Mouse (Mus musculus) CH12.LX (cell line): Measurements from ENCODE around the gene Tedc1. TPM values are rescaled to one million over a fixed set of nuclear protein-coding genes. Genes with fewer than 3 reads are reported as not detected.

Experiments used
- DNase-seq: peaks from one replicate; pipeline ENCODE4 v3.0.0-alpha.2; 2013; ENCODE audit errors: extremely low read depth
- H3K27ac ChIP-seq: 2 replicates; pipeline ENCODE4 v1.5.1; 2012; ENCODE audit warnings: low read depth, mild to moderate bottlenecking, control low read depth, moderate library complexity; ENCODE audit not compliant: insufficient read depth
- H3K27me3 ChIP-seq: replicated peaks from 2 replicates; pipeline ENCODE3; 2012; ENCODE audit warnings: inconsistent platforms
- H3K36me3 ChIP-seq, 2 experiments: replicated peaks in 1 of 2; 2 replicates each; pipeline versions ENCODE3 to v1.6.1; 2012; ENCODE audit warnings: inconsistent platforms in 1 of 2, low read length in 1 of 2, mild to moderate bottlenecking in 1 of 2, mixed read lengths in 1 of 2, moderate library complexity in 1 of 2; ENCODE audit not compliant: control insufficient read depth in 1 of 2, insufficient read depth in 1 of 2
- H3K4me1 ChIP-seq, 2 experiments: 2 replicates each; pipeline ENCODE4 v1.6.1; 2012; ENCODE audit warnings: inconsistent platforms in 1 of 2, moderate library complexity in 1 of 2; ENCODE audit not compliant: insufficient read depth in 2 of 2, control insufficient read depth in 1 of 2
- H3K4me2 ChIP-seq: 2 replicates; pipeline ENCODE4 v1.6.1; 2012; ENCODE audit warnings: low read depth, mild to moderate bottlenecking, control low read depth; ENCODE audit not compliant: poor library complexity, insufficient read depth, severe bottlenecking
- H3K4me3 ChIP-seq, 3 experiments: fragments of 150-350 bp in 1 of 3; sonication (generic) in 1 of 3; replicated peaks in 1 of 3; 2 replicates each; pipeline versions ENCODE3 to v1.5.1; 2011 to 2012; ENCODE audit warnings: low read depth in 2 of 3, low read length in 2 of 3, mild to moderate bottlenecking in 2 of 3, moderate library complexity in 2 of 3, control low read depth in 1 of 3, improper control_type of control experiment in 1 of 3, inconsistent platforms in 1 of 3, mixed read lengths in 1 of 3; ENCODE audit not compliant: poor library complexity in 1 of 3
- H3K79me2 ChIP-seq: replicated peaks from 2 replicates; pipeline ENCODE4 v1.6.1; 2012; ENCODE audit warnings: mild to moderate bottlenecking, moderate library complexity; ENCODE audit not compliant: control insufficient read depth, poor library complexity, insufficient read depth, severe bottlenecking; ENCODE audit errors: extremely low read depth
- H3K9ac ChIP-seq: 2 replicates; pipeline ENCODE4 v1.6.1; 2012; ENCODE audit warnings: low read depth, mild to moderate bottlenecking, control low read depth, moderate library complexity; ENCODE audit not compliant: insufficient read depth
- H3K9me3 ChIP-seq: replicated peaks from 2 replicates; pipeline ENCODE3; 2012; ENCODE audit warnings: low read length, inconsistent platforms, mixed read lengths
- BHLHE40 ChIP-seq: IDR thresholded peaks from 2 replicates; pipeline ENCODE4 v1.6.1; 2011; ENCODE audit warnings: mild to moderate bottlenecking, low read depth, low read length, improper control_type of control experiment
- ELF1 ChIP-seq: IDR thresholded peaks from 2 replicates; pipeline ENCODE4 v1.6.1; 2014; ENCODE audit warnings: low read depth, mild to moderate bottlenecking, inconsistent platforms, low read length, improper control_type of control experiment
- EP300 ChIP-seq: IDR thresholded peaks from 2 replicates; pipeline ENCODE4 v1.6.1; 2011; ENCODE audit warnings: low read length, improper control_type of control experiment
- IRF4 ChIP-seq: IDR thresholded peaks from 2 replicates; pipeline ENCODE4 v1.6.1; 2014; ENCODE audit warnings: low read depth, mild to moderate bottlenecking, inconsistent platforms, low read length, improper control_type of control experiment
- JUN ChIP-seq: IDR thresholded peaks from 2 replicates; pipeline ENCODE4 v1.6.1; 2011; ENCODE audit warnings: low read depth, mild to moderate bottlenecking, low read length, improper control_type of control experiment, moderate library complexity; ENCODE audit not compliant: insufficient read depth
- JUND ChIP-seq: conservative IDR thresholded peaks from 2 replicates; pipeline ENCODE4 v1.6.1; 2011; ENCODE audit warnings: low read depth, low read length, improper control_type of control experiment
- KAT2A ChIP-seq: IDR thresholded peaks from 2 replicates; pipeline ENCODE4 v1.6.1; 2012; ENCODE audit warnings: low read length, improper control_type of control experiment, inconsistent platforms; ENCODE audit not compliant: insufficient replicate concordance
- MEF2A ChIP-seq: IDR thresholded peaks from 2 replicates; pipeline ENCODE4 v1.6.1; 2014; ENCODE audit warnings: low read depth, mild to moderate bottlenecking, inconsistent platforms, low read length, improper control_type of control experiment, borderline replicate concordance
- MXI1 ChIP-seq: IDR thresholded peaks from 2 replicates; pipeline ENCODE4 v1.6.1; 2011; ENCODE audit warnings: mild to moderate bottlenecking, low read depth, low read length, improper control_type of control experiment
- PAX5 ChIP-seq: IDR thresholded peaks from 2 replicates; pipeline ENCODE4 v1.6.1; 2012; ENCODE audit warnings: low read length, inconsistent platforms, mixed read lengths
- POLR2A ChIP-seq: IDR thresholded peaks from 2 replicates; pipeline ENCODE4 v1.6.1; 2011; ENCODE audit warnings: low read depth, mild to moderate bottlenecking, improper control_type of control experiment, low read length
- POLR2AphosphoS2 ChIP-seq: IDR thresholded peaks from 2 replicates; pipeline ENCODE4 v1.6.1; 2011; ENCODE audit warnings: low read depth, low read length, improper control_type of control experiment
- RAD21 ChIP-seq: IDR thresholded peaks from 2 replicates; pipeline ENCODE4 v1.6.1; 2011; ENCODE audit warnings: low read depth, mild to moderate bottlenecking, low read length, improper control_type of control experiment, moderate library complexity
- RCOR1 ChIP-seq: conservative IDR thresholded peaks from 2 replicates; pipeline ENCODE4 v1.6.1; 2012; ENCODE audit warnings: low read depth, mild to moderate bottlenecking, inconsistent platforms, low read length, improper control_type of control experiment
- SMC3 ChIP-seq: IDR thresholded peaks from 2 replicates; pipeline ENCODE4 v1.6.1; 2011; ENCODE audit warnings: low read depth, low read length, improper control_type of control experiment
- TBP ChIP-seq: conservative IDR thresholded peaks from 2 replicates; pipeline ENCODE4 v1.6.1; 2011; ENCODE audit warnings: low read depth, low read length, improper control_type of control experiment
- UBTF ChIP-seq: IDR thresholded peaks from 2 replicates; pipeline ENCODE4 v1.6.1; 2012; ENCODE audit warnings: low read depth, mild to moderate bottlenecking, inconsistent platforms, low read length, improper control_type of control experiment, moderate library complexity
- ZMIZ1 ChIP-seq: IDR thresholded peaks from 2 replicates; pipeline ENCODE4 v1.6.1; 2012; ENCODE audit warnings: low read depth, mild to moderate bottlenecking, inconsistent platforms, low read length, improper control_type of control experiment
- ZNF384 ChIP-seq: IDR thresholded peaks from 2 replicates; pipeline ENCODE4 v1.6.1; 2012; ENCODE audit warnings: low read depth, low read length, improper control_type of control experiment, inconsistent platforms
- dilution Hi-C: fragments of 300-500 bp; cut with MboI; formaldehyde crosslinking; loops from 2 replicates; pipeline ENCODE4 v1.14.3; 2020; ENCODE audit warnings: low sequenced_read_pairs; ENCODE audit not compliant: extremely low pct_unique_long_range_greater_than_20kb, extremely low pct_ligation_motif_present
- in situ Hi-C: fragments of 300-500 bp; cut with MboI; formaldehyde crosslinking; loops from 3 replicates; pipeline ENCODE4 v1.14.3; 2019; ENCODE audit warnings: low sequenced_read_pairs, low pct_ligation_motif_present, low pct_unique_long_range_greater_than_20kb, mixed read lengths
- polyA plus RNA-seq: library from polyadenylated mRNA; unstranded; fragments of >175 nt; gene quantifications from 2 replicates; pipeline ENCODE4 v1.2.1, GENCODE M21; 2012; ENCODE audit warnings: low read depth; ENCODE audit not compliant: insufficient read length
- total RNA-seq, 2 experiments: library from RNA; depleted of rRNA; stranded (reverse); fragments of 300-350 nt in 1 of 2; fragments of >200 nt in 1 of 2; gene quantifications; 2 replicates each; pipeline ENCODE4 v1.2.3; 2012 to 2014

The Tedc1 gene
- total and polyA plus RNA-seq, 3 experiments = 6.4 to 14.0 (median 9.0) TPM

DNA sequence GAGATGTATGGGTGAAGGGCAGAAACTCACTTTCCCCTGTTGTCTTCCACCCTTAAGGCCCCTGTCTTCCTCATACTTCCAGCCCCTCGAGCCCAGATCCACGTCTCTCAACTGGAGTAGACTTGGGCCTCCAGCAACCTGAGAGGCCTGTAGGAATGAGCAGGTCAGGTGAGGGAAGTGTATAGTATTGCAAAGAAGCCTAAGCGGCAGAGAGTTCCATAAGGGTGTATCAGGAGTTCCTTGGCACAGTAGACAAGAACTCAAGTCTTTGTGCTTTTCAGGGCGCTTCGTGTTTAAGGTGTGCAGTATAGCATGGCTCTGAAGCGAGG, 1.5 kb upstream of the Tedc1 start:
- dilution Hi-C loops = no loop called here
- DNase-seq = no peak
- Histone ChIP-seq H3K4me1 (peaks cover 11 to 22% of the 10 kb centered on the region in 2 experiments; a peak in 3 of 4 replicates), H3K36me3 (peaks cover 4 to 17% of the 10 kb centered on the region in 2 experiments), H3K27me3 (peaks cover 52% of the 10 kb centered on the region), H3K79me2 (no peaks in the 10 kb centered on the region), H3K27ac (no peak overlapping the region), H3K4me3 (peak overlapping the region in 2 of 3 experiments; percentile 41 to 58), H3K4me2 (0 out of 2 replicates have a peak overlapping the region, but pooled peaks have one; percentile 52), H3K9me3 (no peaks in the 10 kb centered on the region), H3K9ac (no peak overlapping the region)
- TF ChIP-seq ZMIZ1 (no peak), ZNF384 (no peak), IRF4 (no peak), KAT2A (no peak), PAX5 (no peak), TBP (no peak), JUND (no peak), RAD21 (no peak), JUN (no peak), POLR2A (no peak), ELF1 (no peak), POLR2AphosphoS2 (no peak), MXI1 (no peak), SMC3 (no peak), EP300 (no peak)
- in situ Hi-C loops = loop anchor here (5.0 kb wide), 2 partner anchors 58 to 137 kb away; no protein-coding TSS in a partner anchor

GRCm38 (mm10) chr12:113155076-113155771, 997 bp upstream of the Tedc1 start:
- H3K27me3 ChIP-seq = peaks cover 48% of the 10 kb centered on the region
- peak; percentile 19 for DNase-seq
- peak overlapping the region; percentile 37 for H3K27ac ChIP-seq
- peak overlapping the region; percentile 41 to 58 (median 51) for H3K4me3 ChIP-seq
- in situ Hi-C loops (loop anchor here (5.0 kb wide), 1 partner anchor 57 kb away; no protein-coding TSS in a partner anchor), dilution Hi-C loops (no loop called here)
- H3K4me2 ChIP-seq = peak overlapping the region; percentile 52
- H3K9me3 ChIP-seq = no peaks in the 10 kb centered on the region
- TF ChIP-seq MEF2A (no peak), RCOR1 (0 out of 2 replicates have a peak, but pooled peaks have one; percentile 12), ELF1 (peak; percentile 67), UBTF (peak; percentile 12; the same call in 1 of the 2 replicates), EP300 (no peak), BHLHE40 (peak; percentile 33; the same call in 1 of the 2 replicates)
- peaks cover 15 to 24% of the 10 kb centered on the region in 2 experiments; a peak in 3 of 4 replicates for H3K4me1 ChIP-seq
- H3K79me2 ChIP-seq = no peaks in the 10 kb centered on the region
- peaks cover 4 to 22% of the 10 kb centered on the region in 2 experiments for H3K36me3 ChIP-seq
- peak overlapping the region; percentile 56 for H3K9ac ChIP-seq
